Mouse (Mus musculus) hindbrain, embryonic 11.5 days (tissue): ENCODE measurements around the gene Fnip2. TPM values are rescaled to one million over a fixed set of nuclear protein-coding genes. Genes with fewer than 3 reads are reported as not detected.

Source experiments
- ATAC-seq: fragments of 200-750 bp; cut with Nextera tagmentation; 2 replicates; pipeline ENCODE4 v1.8.0; 2017; ENCODE audit warnings: mild to moderate bottlenecking, moderate TSS enrichment, moderate library complexity; ENCODE audit not compliant: low FRiP score
- DNase-seq: peaks from one replicate; pipeline ENCODE4 v3.0.0-alpha.2; 2015; ENCODE audit warnings: low spot score
- H3K27ac ChIP-seq: fragments of 300-500 bp; sonication (generic); 2 replicates; pipeline ENCODE4 v1.5.1; 2014; ENCODE audit warnings: mild to moderate bottlenecking, low read depth, low read length
- H3K27me3 ChIP-seq: fragments of 300-500 bp; sonication (generic); 2 replicates; pipeline ENCODE4 v1.6.1; 2014; ENCODE audit warnings: mild to moderate bottlenecking, low read length, moderate library complexity, mixed read lengths; ENCODE audit not compliant: control insufficient read depth, insufficient read depth
- H3K36me3 ChIP-seq: fragments of 300-500 bp; sonication (generic); 2 replicates; pipeline ENCODE4 v1.6.1; 2014; ENCODE audit warnings: mild to moderate bottlenecking, low read length, moderate library complexity, mixed read lengths; ENCODE audit not compliant: control insufficient read depth, insufficient read depth
- H3K4me1 ChIP-seq: fragments of 300-500 bp; sonication (generic); replicated peaks from 2 replicates; pipeline ENCODE4 v1.6.1; 2014; ENCODE audit warnings: low read length, mixed read lengths; ENCODE audit not compliant: control insufficient read depth, insufficient read depth
- H3K4me2 ChIP-seq: fragments of 300-500 bp; sonication (generic); replicated peaks from 2 replicates; pipeline ENCODE4 v1.6.1; 2014; ENCODE audit warnings: mild to moderate bottlenecking, low read depth, low read length
- H3K4me3 ChIP-seq: fragments of 300-500 bp; sonication (generic); 2 replicates; pipeline ENCODE4 v1.5.1; 2014; ENCODE audit warnings: low read depth, low read length
- H3K9ac ChIP-seq: fragments of 300-500 bp; sonication (generic); 2 replicates; pipeline ENCODE4 v1.6.1; 2014; ENCODE audit warnings: low read depth, low read length
- H3K9me3 ChIP-seq: fragments of 300-500 bp; sonication (generic); 2 replicates; pipeline ENCODE4 v1.6.1; 2016; ENCODE audit warnings: low read length; ENCODE audit not compliant: control insufficient read depth
- WGBS: fragments of 180-500 bp; shearing (Covaris S2); extraction: QIAGEN DNeasy Blood & Tissue Kit; methylation state at CpG from one replicate; pipeline ENCODE4 v1.1.7; 2014; 5-methylcytosine and 5-hydroxymethylcytosine counted together
- polyA plus RNA-seq: library from polyadenylated mRNA; unstranded; fragments of >200 nt; fragmentation: Nextera tagmentation; extraction: Ambion mirVana; gene quantifications from 2 replicates; pipeline ENCODE4 v1.2.1, GENCODE M21; 2014

Fnip2 gene
- polyA plus RNA-seq, 1 experiment from 2014 or later, result 7.9 TPM

DNA sequence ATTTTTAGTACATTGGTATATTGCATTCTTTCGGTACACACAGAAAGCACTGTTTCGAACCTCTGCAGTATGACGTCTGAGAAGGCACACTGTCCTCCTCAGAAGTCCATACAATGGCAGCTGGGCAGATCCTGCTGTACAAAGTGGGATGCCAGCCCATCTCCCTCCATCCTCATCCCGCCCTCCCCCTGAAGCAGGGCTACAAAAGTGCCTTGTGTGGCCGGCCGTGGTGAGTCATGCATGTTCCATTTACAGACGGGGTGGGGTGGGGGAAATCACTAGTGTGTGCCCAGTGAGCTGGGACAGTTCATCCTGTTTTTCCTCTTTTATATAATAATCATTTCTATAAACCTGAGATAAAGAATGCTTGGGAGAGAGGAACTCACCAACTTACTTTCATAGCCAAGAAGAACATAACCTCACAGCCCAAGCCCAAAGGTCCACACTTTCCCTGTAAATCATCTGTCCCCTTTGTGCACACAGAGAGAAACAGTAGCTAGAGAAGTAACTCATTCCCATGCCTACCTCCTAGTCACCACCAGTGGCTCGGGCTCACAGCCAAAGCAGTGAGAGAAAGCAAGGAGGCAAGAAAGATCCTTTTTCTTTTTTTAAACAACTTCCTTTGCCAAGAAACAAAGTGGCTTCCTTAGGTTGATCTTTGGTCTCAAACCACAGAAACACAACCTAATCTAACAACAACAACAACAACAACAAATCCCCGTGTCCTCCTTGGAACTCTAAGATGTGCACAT is 8.4 kb downstream of the Fnip2 start:
- H3K36me3 ChIP-seq, result no peaks in the 10 kb centered on the region
- no peak overlapping the region for H3K4me3 ChIP-seq
- no peak for ATAC-seq
- H3K27ac ChIP-seq, result no peak overlapping the region
- no peak overlapping the region for H3K9ac ChIP-seq
- DNase-seq, result no peak
- no peaks in the 10 kb centered on the region for H3K27me3 ChIP-seq
- no peaks in the 10 kb centered on the region for H3K9me3 ChIP-seq
- H3K4me1 ChIP-seq, result no peaks in the 10 kb centered on the region
- 86% methylated on average over 9 of the region's 9 CpGs for WGBS
- H3K4me2 ChIP-seq, result no peak overlapping the region

DNA sequence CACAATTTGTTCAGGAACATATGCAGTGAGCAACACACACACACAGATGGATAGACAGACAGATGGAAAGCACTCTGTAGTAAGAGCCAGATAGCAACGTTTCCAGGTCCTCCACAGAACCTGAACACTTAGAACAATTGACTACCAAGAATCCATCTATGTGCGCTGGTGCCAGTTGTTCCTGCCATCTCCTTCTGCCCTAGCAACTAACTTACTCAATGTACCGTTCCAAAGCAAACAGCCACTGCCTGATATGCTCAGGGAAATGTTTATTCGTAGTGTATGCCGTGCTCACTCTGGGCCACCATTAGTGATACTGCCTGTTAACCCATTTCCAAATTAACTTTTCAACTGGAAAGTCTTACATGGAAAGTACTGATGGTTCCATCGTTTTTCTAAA is 12.5 kb downstream of the Fnip2 start:
- H3K27me3 ChIP-seq, result no peaks in the 10 kb centered on the region
- no peaks in the 10 kb centered on the region for H3K36me3 ChIP-seq
- H3K4me1 ChIP-seq, result no peaks in the 10 kb centered on the region
- H3K4me3 ChIP-seq, result no peak overlapping the region
- no peak for ATAC-seq
- H3K9me3 ChIP-seq, result no peaks in the 10 kb centered on the region
- H3K9ac ChIP-seq, result no peak overlapping the region
- no peak for DNase-seq
- no peak overlapping the region for H3K27ac ChIP-seq
- H3K4me2 ChIP-seq, result no peak overlapping the region
- 95% methylated on average over 6 of the region's 6 CpGs for WGBS

DNA sequence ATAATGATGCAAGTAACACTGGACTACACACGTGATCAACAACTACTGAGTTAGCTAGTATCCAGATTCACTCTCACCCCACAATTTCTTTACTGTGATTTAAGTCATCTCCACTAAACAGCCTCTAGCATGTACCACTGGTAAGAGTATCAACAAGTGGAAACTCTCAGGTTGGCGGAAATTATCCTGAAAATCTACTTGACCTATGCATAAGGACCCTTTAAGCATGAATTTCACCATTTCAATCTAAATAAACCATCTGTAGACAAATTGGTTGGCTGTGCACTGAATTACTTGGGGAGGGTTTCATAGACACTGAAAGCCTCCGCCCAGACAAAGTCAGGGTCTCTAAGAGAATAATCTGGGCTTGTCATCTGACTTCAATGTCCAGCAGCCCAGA is 13.8 kb downstream of the Fnip2 start:
- Histone ChIP-seq H3K9me3 (no peaks in the 10 kb centered on the region), H3K36me3 (no peaks in the 10 kb centered on the region), H3K27me3 (no peaks in the 10 kb centered on the region), H3K27ac (no peak overlapping the region), H3K4me2 (no peak overlapping the region), H3K4me1 (no peaks in the 10 kb centered on the region), H3K9ac (no peak overlapping the region), H3K4me3 (no peak overlapping the region)
- 90% methylated on average over 3 of the region's 3 CpGs for WGBS
- ATAC-seq (no peak), DNase-seq (no peak)

DNA sequence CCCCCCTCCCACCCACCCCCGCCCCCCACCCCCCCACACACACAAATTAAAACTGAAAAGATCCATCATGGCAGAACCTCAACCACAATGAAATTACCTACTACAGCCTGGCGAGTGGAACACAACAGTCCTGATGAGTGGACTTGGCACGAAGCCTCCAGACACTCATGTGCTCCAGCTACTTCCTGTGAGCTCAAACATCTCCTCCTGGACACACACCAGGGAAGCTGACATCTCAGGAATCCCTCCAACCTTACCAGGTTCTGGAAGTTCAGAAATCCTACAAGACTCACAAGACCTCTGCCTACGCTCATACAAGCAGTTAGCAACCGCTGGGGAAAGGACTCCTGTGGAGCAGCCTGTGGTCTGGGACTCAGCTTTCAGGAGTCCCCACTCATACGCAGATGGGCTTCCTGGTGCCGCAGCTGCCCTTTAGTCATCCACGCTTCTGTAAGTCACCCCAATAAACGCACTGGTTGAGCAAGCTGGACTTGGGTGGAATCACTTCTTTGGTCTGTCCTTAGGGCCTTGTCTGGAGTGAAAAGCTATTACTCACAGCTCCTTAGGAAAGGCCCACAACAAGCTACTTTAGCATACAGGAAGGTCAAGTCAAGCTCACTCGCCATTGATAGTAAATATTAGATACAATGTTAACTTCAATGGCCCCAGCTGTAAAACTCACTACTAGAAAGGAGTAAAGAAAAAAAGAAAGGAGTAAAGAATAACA is 15.6 kb downstream of the Fnip2 start:
- H3K27me3 ChIP-seq, result no peaks in the 10 kb centered on the region
- H3K4me2 ChIP-seq, result no peak overlapping the region
- no peaks in the 10 kb centered on the region for H3K9me3 ChIP-seq
- 84% methylated on average over 10 of the region's 10 CpGs for WGBS
- no peak overlapping the region for H3K9ac ChIP-seq
- H3K4me1 ChIP-seq, result no peaks in the 10 kb centered on the region
- no peak overlapping the region for H3K4me3 ChIP-seq
- DNase-seq (no peak), ATAC-seq (no peak)
- H3K36me3 ChIP-seq, result no peaks in the 10 kb centered on the region
- no peak overlapping the region for H3K27ac ChIP-seq

DNA sequence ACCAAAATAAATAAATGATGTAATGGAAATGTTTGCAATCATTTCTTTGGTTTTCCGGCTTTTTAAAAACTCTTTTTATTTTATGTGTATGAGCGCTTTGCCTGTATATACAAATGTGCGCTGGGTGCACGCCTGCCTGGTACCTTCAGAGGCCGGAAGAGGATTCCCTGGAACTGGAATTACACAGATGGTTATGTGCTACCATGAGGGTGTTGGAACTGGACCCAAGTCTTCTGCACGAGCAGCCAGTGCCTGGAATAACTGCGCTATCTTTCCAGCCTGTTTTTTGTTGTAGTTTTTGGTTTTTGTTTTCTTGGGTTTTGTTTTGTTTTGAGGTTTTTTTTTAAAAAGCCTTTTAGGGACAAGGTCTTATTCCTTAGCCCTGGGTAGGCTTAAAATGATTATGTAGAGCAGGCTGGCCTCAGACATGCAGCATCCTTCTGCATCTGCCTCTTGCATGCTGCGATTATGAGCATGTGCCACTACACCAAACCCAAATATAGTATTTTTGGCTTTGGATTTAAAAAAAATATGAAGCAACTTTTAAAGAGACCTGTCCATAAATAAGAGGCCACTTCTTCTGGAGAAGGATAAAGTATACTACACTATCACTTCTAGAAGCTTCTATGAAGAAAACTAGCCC is 17.7 kb downstream of the Fnip2 start:
- Histone ChIP-seq H3K9ac (no peak overlapping the region), H3K9me3 (no peaks in the 10 kb centered on the region), H3K27ac (no peak overlapping the region), H3K4me1 (no peaks in the 10 kb centered on the region), H3K4me2 (no peak overlapping the region), H3K36me3 (no peaks in the 10 kb centered on the region), H3K27me3 (no peaks in the 10 kb centered on the region), H3K4me3 (no peak overlapping the region)
- ATAC-seq (no peak), DNase-seq (no peak)
- WGBS, result 96% methylated on average over 8 of the region's 8 CpGs

DNA sequence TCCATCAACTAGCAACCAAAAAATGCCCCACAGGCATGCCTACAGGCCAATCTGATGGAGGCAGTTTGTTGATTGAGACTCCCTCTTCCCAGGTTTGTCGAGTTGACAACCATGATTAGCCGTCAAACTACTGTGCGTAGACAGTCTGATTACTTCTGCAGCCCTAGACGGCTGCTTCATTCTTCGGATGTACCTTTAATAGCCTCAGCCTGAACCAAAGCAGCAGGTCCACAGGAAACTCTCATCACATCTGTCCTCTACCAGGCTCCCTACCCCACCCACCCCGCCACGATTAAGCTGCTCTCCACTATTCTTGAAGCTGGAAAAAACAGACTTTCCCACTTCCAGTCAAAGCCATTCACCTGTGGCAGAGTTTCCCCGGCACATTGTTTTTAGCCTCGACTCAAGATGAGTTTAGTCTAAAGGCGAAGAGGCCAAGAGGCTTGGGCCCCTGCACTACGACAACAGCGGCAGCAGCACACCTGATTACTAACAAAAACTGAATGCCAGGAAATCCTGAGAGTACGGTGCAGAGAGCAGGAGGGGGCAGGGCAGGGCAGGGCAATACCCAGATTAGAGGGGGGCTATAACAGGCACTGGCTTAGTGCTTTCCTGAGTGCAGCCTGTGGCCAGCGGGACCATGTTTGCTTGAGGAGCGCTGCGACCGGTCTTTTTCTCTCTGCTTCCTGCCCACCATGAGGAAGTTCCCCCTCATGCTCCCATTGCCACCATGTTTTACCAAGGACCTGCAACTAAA is 18.7 kb downstream of the Fnip2 start:
- no peak overlapping the region for H3K27ac ChIP-seq
- no peaks in the 10 kb centered on the region for H3K4me1 ChIP-seq
- no peak overlapping the region for H3K9ac ChIP-seq
- WGBS, result 91% methylated on average over 17 of the region's 17 CpGs
- no peaks in the 10 kb centered on the region for H3K9me3 ChIP-seq
- H3K36me3 ChIP-seq, result no peaks in the 10 kb centered on the region
- no peak overlapping the region for H3K4me3 ChIP-seq
- DNase-seq, result no peak
- H3K4me2 ChIP-seq, result no peak overlapping the region
- ATAC-seq, result no peak
- H3K27me3 ChIP-seq, result no peaks in the 10 kb centered on the region

DNA sequence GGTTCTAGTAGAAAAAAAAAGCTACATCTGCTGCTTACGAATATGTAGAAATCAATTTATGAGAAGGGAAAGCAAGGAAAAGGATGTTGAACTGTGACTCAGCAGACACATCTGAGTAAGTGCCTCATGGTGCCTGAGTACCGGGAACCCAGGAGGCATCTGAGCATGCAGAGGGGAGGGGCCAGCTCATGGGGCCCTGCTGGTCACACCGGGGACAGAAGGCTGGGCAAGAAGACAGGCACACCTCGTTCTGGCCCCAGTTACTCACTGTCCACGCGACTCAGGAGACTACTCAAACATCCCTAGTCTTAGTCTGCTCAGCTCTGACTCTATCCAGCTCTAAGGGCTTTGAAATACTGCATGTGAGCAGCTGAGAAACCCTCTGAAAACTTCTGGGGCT is 25.0 kb downstream of the Fnip2 start:
- ATAC-seq, result no peak
- H3K4me3 ChIP-seq, result no peak overlapping the region
- no peaks in the 10 kb centered on the region for H3K4me1 ChIP-seq
- H3K27ac ChIP-seq, result no peak overlapping the region
- H3K9ac ChIP-seq, result no peak overlapping the region
- H3K36me3 ChIP-seq, result no peaks in the 10 kb centered on the region
- no peak overlapping the region for H3K4me2 ChIP-seq
- WGBS, result 45% methylated on average over 6 of the region's 6 CpGs
- H3K27me3 ChIP-seq, result no peaks in the 10 kb centered on the region
- H3K9me3 ChIP-seq, result no peaks in the 10 kb centered on the region
- no peak for DNase-seq

DNA sequence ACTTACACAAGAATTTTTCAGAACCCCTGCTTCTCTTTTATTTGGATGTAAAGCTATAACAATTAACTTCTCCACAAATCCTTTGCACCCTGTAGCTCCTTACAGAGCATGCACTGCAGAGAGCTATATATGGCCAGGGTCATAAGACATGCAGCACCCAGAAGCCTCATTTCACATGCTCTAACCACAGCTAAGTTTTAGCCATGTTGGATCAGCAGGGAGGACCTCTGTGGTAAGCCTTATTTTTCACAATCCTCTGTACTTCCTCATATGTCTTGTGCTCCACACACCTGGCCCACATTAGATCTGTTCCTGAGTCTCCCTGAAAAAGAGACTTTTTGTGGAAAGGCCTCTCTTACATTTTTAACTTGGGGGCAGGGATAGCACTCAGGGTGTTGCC is 27.9 kb downstream of the Fnip2 start:
- Histone ChIP-seq H3K9ac (no peak overlapping the region), H3K27me3 (no peaks in the 10 kb centered on the region), H3K4me1 (no peaks in the 10 kb centered on the region), H3K27ac (no peak overlapping the region), H3K9me3 (no peaks in the 10 kb centered on the region), H3K36me3 (no peaks in the 10 kb centered on the region), H3K4me3 (no peak overlapping the region), H3K4me2 (no peak overlapping the region)
- ATAC-seq (no peak), DNase-seq (no peak)
